Mouse (Mus musculus) liver, embryonic 18 days (tissue): ENCODE measurements around the gene Mid2. TPM values are rescaled to one million over a fixed set of nuclear protein-coding genes. Genes with fewer than 3 reads are reported as not detected.

Experiments used
- polyA plus RNA-seq: library from polyadenylated mRNA; depleted of rRNA; stranded (reverse); fragments of >200 nt; gene quantifications from 2 replicates; pipeline ENCODE4 v1.2.3, GENCODE M21; 2012; rRNA removed

The Mid2 gene
- polyA plus RNA-seq = 0.99 and 1.0 TPM in 2 replicates

DNA sequence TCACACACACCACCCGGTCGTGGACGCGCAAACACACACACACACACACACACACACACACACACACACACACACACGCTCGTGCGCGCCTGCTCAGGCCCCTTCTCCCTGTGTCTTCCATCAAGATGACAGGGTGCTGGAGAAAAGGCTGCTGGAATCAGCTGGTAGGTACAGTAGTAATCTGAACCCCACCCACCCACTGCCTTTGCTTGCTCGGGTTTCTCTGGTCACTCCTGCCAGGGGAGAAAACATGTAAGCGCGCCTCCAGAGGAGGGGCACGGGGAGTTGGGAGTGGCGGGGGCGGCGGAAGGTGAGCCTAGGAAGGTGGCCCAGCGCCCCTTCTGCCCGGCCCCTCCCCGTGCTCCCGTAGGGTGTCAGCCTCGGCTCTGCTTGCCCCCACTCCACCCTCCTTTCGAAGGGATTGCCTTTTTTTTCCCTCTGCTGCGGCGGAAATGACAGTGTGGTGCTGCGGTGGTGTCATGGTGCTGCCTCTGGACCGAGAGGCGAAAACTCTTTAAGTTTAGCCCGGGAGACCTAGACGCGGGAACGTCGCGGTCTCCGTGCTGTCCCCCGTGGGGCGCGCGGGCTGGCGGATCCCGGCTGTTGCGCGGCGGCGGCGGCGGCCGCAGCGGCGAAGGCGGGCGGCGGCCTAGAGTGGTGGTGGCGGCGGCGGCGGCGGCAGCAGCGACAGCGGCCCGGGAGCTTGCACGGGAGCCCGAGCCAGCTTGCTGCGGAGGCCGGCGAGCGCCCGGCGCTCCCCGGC is at the start of gene Mid2:
Gene Mid2, plus strand, starts transcription at position 121 of the 763 bp plus-strand sequence.

DNA sequence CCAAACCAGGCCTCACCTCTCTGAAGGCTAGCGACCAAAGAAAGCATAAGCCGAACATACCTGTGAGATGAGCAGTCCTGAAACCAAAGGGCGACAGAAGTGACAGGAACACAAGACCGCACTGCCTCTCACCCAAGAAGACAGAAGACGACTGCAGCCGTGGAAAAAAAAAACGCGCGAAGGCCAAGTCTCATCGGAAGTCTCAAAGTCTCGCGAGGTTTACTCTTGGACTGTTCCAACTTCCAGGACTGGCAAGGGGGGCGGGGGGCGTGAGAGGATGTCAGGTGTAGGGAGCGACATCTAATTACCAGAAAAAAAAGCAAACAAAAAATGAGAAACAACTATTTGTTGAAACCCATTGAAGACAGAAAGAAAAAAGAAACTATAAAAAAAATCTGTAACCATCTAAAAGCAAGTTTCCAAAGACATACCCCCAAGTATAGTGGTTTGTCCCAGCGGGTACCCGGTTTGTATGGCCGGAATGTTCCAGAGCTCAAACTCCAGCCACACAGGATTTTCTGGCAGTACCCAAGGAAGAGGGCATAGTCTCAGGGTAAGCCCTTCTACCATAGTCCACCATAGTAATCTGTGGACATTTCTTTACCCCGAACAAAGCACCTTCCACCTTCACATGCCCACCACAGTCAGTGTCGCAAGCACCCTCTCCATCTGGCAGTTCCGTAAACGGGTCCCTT is 149.1 kb downstream of the Mid2 start, which contains the start of gene Tex13b:
Gene Tex13b, minus strand, starts transcription at position 122 of the 695 bp plus-strand sequence.

Other genes with a start within 250 kb of the Mid2 start
- gene Prps1, start 208.0 kb upstream of the Mid2 start, polyA plus RNA-seq = 10.1 and 11.1 TPM in 2 replicates
- gene Tsc22d3, start 63.9 kb upstream of the Mid2 start, polyA plus RNA-seq = 17.2 and 18.7 TPM in 2 replicates
- gene Tex13b, start 148.8 kb downstream of the Mid2 start, polyA plus RNA-seq = not detected in 2 replicates
- gene Vsig1, start 243.0 kb downstream of the Mid2 start, polyA plus RNA-seq = not detected in 2 replicates